Mouse (Mus musculus): Measurements from ENCODE around the gene Necab2. TPM values are rescaled to one million over a fixed set of nuclear protein-coding genes. Genes with fewer than 3 reads are reported as not detected.

Gene Necab2
- polyA plus RNA-seq, 1 experiment from 2014 or later, result 17.2 TPM

DNA sequence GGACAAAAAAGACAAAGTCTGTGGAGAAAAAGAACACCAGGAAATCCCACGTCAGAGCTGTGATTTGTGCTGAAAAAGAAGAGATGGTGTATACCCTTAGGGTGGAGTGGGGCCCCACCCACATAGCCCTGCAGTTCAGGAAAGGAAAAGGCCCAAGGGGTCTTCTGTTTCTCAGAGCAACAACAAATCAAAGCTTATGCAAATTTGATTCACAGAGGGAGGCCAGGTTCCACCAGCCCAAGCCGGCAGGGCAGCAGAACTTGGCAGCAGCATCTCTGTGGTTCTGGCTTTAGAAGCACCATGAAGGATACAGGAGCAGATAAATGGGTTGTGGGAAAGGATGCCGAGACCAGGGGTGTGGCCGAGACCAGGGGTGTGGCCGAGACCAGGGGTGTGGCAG, 32.2 kb downstream of the Necab2 start:
- Histone ChIP-seq H3K4me1 (replicated peaks; ENCODE audit: control insufficient read depth, insufficient read depth, low read length) (0 out of 2 replicates have a peak, but pooled peaks cover 2% of the 10 kb centered on the region), H3K27ac (ENCODE audit: low read depth, low read length) (no peak overlapping the region)

DNA sequence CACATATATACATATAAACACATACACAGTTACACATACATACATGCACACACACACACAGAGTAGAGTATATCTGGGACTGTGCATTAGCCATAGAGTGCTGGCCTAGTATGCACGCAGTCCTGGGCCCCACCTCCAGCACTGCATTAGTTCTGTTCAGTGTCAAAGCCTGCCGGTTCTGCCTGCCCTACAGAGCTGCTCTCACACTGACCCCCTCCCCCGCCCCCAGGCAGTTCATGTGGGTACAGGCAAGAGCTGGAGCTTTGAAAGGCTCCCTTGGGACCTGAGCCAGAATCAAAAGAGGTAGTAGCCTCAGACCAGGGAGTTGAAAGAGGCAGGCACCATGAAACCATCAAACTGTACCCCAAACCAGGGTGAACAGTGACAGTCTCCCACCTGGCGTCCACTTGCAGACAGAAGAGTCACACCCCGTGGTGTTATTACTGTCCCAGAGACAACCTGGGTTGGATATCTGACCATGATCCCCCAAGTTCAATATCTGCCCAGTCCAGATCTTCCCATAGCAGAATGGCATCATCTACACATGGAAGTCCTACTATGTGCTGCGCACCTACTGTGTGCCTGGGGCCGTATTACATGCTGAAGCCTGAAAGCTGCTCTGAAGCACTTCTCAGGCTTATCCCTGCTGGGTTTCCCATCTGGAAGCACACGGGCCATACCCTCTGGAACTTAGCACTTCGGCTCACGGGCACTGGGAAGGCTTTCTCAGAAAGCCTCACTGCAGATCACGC, 37.8 kb downstream of the Necab2 start:
- H3K27ac ChIP-seq (ENCODE audit: low read depth, low read length), result no peak overlapping the region
- no peaks in the 10 kb centered on the region for H3K36me3 ChIP-seq (ENCODE audit: control insufficient read depth, insufficient read depth, low read length)
- DNase-seq (ENCODE audit: low spot score) (no peak), ATAC-seq (ENCODE audit: low FRiP score) (no peak)
- H3K27me3 ChIP-seq (ENCODE audit: control insufficient read depth, insufficient read depth, low read length), result no peaks in the 10 kb centered on the region
- 82% methylated on average over 11 of the region's 11 CpGs for WGBS
- no peak overlapping the region for H3K4me3 ChIP-seq (ENCODE audit: low read depth, low read length)
- no peaks in the 10 kb centered on the region for H3K4me1 ChIP-seq (replicated peaks; ENCODE audit: control insufficient read depth, insufficient read depth, low read length)
- H3K9ac ChIP-seq (ENCODE audit: low read depth, low read length), result no peak overlapping the region
- no peaks in the 10 kb centered on the region for H3K9me3 ChIP-seq (ENCODE audit: control insufficient read depth, low read length)
- no peak overlapping the region for H3K4me2 ChIP-seq (replicated peaks; ENCODE audit: low read depth, low read length)

More for the DNA sequence above, 32.2 kb downstream of the Necab2 start:
- Histone ChIP-seq H3K4me3 (ENCODE audit: low read depth, low read length) (no peak overlapping the region), H3K9ac (ENCODE audit: low read depth, low read length) (no peak overlapping the region), H3K36me3 (ENCODE audit: control insufficient read depth, insufficient read depth, low read length) (no peaks in the 10 kb centered on the region), H3K9me3 (ENCODE audit: control insufficient read depth, low read length) (no peaks in the 10 kb centered on the region), H3K27me3 (ENCODE audit: control insufficient read depth, insufficient read depth, low read length) (no peaks in the 10 kb centered on the region), H3K4me2 (replicated peaks; ENCODE audit: low read depth, low read length) (no peak overlapping the region)
- 29% methylated on average over 5 of the region's 5 CpGs for WGBS
- DNase-seq (ENCODE audit: low spot score) (no peak), ATAC-seq (ENCODE audit: low FRiP score) (no peak)

DNA sequence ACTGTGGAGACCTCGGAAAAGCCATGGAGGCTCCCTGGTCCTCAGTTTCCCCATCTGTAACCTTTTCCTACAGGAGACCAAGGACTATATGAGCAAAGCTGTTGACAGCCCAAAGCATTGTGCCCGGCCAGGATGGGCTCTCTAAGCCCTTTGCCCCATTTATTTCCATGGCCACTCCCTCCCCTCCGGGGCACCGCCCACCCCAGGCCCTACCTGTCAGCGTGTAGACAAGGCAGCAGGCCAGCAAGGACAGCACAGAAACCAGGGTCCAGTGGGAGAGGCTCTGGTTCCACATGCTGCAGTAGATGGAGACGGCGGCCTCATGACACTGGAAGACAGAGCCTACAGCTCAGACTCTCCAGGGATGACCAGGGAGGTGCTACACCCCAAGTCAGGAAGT, 40.6 kb downstream of the Necab2 start:
- H3K9me3 ChIP-seq (ENCODE audit: control insufficient read depth, low read length), result no peaks in the 10 kb centered on the region
- no peaks in the 10 kb centered on the region for H3K27me3 ChIP-seq (ENCODE audit: control insufficient read depth, insufficient read depth, low read length)
- no peak overlapping the region for H3K4me3 ChIP-seq (ENCODE audit: low read depth, low read length)
- DNase-seq (ENCODE audit: low spot score) (no peak), ATAC-seq (ENCODE audit: low FRiP score) (no peak)
- H3K4me2 ChIP-seq (replicated peaks; ENCODE audit: low read depth, low read length), result no peak overlapping the region
- no peak overlapping the region for H3K27ac ChIP-seq (ENCODE audit: low read depth, low read length)
- no peak overlapping the region for H3K9ac ChIP-seq (ENCODE audit: low read depth, low read length)
- H3K36me3 ChIP-seq (ENCODE audit: control insufficient read depth, insufficient read depth, low read length), result no peaks in the 10 kb centered on the region
- H3K4me1 ChIP-seq (replicated peaks; ENCODE audit: control insufficient read depth, insufficient read depth, low read length), result no peaks in the 10 kb centered on the region; the same call in 1 of the 2 replicates
- 80% methylated on average over 7 of the region's 7 CpGs for WGBS

DNA sequence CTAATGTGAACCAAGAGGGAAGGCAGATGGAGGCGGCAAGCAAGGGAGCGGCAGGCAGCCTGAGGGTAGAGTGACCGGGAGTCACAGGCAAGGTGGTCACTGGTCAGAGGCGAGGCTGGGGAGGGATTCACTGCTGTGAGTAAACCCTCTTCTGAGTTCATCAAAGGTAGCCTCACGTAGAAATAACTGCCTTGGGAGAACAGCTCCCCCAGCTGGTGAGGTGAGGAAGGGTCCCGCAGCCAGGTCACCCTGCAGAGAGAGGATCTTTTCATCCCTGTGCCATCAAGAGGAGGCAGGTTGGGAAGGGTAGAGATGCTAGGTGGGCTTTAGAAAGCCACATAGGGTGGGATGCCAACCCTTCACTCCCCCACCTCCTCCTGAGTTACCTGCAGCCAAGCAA, 50.3 kb downstream of the Necab2 start:
- ATAC-seq (ENCODE audit: low FRiP score) (no peak), DNase-seq (ENCODE audit: low spot score) (peak; percentile 41)
- no peak overlapping the region for H3K4me3 ChIP-seq (ENCODE audit: low read depth, low read length)
- no peaks in the 10 kb centered on the region; the same call in 1 of the 2 replicates for H3K27me3 ChIP-seq (ENCODE audit: control insufficient read depth, insufficient read depth, low read length)
- 22% methylated on average over 6 of the region's 6 CpGs for WGBS
- no peak overlapping the region for H3K4me2 ChIP-seq (replicated peaks; ENCODE audit: low read depth, low read length)
- no peak overlapping the region for H3K27ac ChIP-seq (ENCODE audit: low read depth, low read length)
- no peaks in the 10 kb centered on the region; the same call in 1 of the 2 replicates for H3K4me1 ChIP-seq (replicated peaks; ENCODE audit: control insufficient read depth, insufficient read depth, low read length)
- no peaks in the 10 kb centered on the region for H3K9me3 ChIP-seq (ENCODE audit: control insufficient read depth, low read length)
- H3K9ac ChIP-seq (ENCODE audit: low read depth, low read length), result no peak overlapping the region
- H3K36me3 ChIP-seq (ENCODE audit: control insufficient read depth, insufficient read depth, low read length), result no peaks in the 10 kb centered on the region

DNA sequence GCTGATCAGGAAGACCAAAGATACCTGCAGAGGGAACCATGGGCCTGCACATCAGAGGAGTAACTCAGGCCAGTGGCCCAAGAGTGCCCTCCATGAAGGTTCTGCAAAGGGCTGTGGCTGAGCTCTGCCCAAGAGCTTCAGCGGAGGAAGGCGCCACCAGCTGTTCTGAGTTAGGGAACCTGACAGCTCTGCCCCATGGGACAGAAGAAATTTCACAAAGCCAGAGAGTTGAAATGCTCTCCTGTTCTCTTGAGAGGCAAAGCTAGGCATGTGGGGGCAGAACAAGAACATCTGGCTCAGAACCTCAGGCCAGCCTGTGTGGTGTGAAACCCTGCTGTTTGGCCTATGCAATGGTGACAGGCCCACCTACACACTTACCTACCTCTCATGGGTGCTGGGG, 53.3 kb downstream of the Necab2 start:
- no peak overlapping the region for H3K9ac ChIP-seq (ENCODE audit: low read depth, low read length)
- DNase-seq (ENCODE audit: low spot score) (no peak), ATAC-seq (ENCODE audit: low FRiP score) (no peak)
- no peaks in the 10 kb centered on the region for H3K27me3 ChIP-seq (ENCODE audit: control insufficient read depth, insufficient read depth, low read length)
- WGBS, result 71% methylated on average over 2 of the region's 2 CpGs
- H3K4me1 ChIP-seq (replicated peaks; ENCODE audit: control insufficient read depth, insufficient read depth, low read length), result no peaks in the 10 kb centered on the region
- no peak overlapping the region for H3K4me3 ChIP-seq (ENCODE audit: low read depth, low read length)
- H3K9me3 ChIP-seq (ENCODE audit: control insufficient read depth, low read length), result no peaks in the 10 kb centered on the region
- H3K36me3 ChIP-seq (ENCODE audit: control insufficient read depth, insufficient read depth, low read length), result no peaks in the 10 kb centered on the region
- no peak overlapping the region for H3K4me2 ChIP-seq (replicated peaks; ENCODE audit: low read depth, low read length)
- no peak overlapping the region for H3K27ac ChIP-seq (ENCODE audit: low read depth, low read length)

DNA sequence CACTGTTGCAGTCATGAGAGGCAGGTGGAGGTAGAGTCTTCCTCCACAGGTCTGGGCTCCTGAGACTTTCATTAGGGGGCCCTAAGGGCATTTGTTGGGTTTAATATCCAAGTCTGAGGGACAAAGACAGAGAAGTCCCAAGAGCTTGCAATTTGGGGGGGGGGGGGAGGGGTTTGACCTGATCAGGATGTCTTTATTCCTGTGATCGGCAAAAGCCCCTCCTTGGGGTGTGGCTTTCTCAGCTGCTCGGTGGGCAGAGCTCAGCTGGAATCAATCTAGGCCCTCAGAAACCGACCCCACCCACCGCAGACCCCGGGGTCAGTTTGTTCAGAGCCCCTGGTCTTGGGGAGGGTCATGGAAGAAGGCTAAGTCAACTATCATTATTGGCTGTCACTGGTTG, 55.1 kb downstream of the Necab2 start, which contains the start of gene Slc38a8:
Slc38a8 (minus strand) TSS at position 101 of the 400 bp plus-strand sequence.
- Histone ChIP-seq H3K4me1 (replicated peaks; ENCODE audit: control insufficient read depth, insufficient read depth, low read length) (no peaks in the 10 kb centered on the region), H3K27me3 (ENCODE audit: control insufficient read depth, insufficient read depth, low read length) (no peaks in the 10 kb centered on the region), H3K4me3 (ENCODE audit: low read depth, low read length) (no peak within 1 kb of the TSS), H3K4me2 (replicated peaks; ENCODE audit: low read depth, low read length) (no peak within 1 kb of the TSS), H3K9ac (ENCODE audit: low read depth, low read length) (no peak within 1 kb of the TSS), H3K36me3 (ENCODE audit: control insufficient read depth, insufficient read depth, low read length) (no peaks in the 10 kb centered on the region), H3K27ac (ENCODE audit: low read depth, low read length) (no peak within 1 kb of the TSS), H3K9me3 (ENCODE audit: control insufficient read depth, low read length) (no peaks in the 10 kb centered on the region)
- ATAC-seq (ENCODE audit: low FRiP score) (no peak), DNase-seq (ENCODE audit: low spot score) (no peak)
- 44% methylated on average over 5 of the region's 5 CpGs for WGBS

DNA sequence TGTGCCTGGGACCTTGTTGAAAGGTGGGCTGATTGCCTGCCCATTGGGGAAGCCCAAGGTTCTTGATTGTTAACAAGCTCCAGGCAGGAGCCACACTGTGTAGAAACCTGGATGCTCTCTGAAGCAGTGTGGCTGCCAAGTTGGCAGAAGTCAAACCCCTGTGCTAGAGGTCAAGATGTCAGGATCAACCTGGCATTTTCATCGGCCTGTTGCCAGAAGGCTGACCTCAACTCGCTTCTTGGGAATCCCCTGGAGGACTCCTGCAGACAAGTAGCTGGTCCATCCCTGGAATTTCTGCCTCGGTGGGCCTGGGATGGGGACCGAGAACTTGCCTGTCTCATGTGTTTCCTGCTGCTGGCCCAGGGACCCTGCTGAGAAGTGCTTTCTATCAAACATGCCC, 55.6 kb downstream of the Necab2 start:
- Histone ChIP-seq H3K27ac (ENCODE audit: low read depth, low read length) (no peak overlapping the region), H3K4me3 (ENCODE audit: low read depth, low read length) (no peak overlapping the region), H3K4me2 (replicated peaks; ENCODE audit: low read depth, low read length) (no peak overlapping the region), H3K9me3 (ENCODE audit: control insufficient read depth, low read length) (no peaks in the 10 kb centered on the region), H3K27me3 (ENCODE audit: control insufficient read depth, insufficient read depth, low read length) (no peaks in the 10 kb centered on the region), H3K4me1 (replicated peaks; ENCODE audit: control insufficient read depth, insufficient read depth, low read length) (no peaks in the 10 kb centered on the region), H3K36me3 (ENCODE audit: control insufficient read depth, insufficient read depth, low read length) (no peaks in the 10 kb centered on the region), H3K9ac (ENCODE audit: low read depth, low read length) (no peak overlapping the region)
- WGBS, result 52% methylated on average over 4 of the region's 4 CpGs
- ATAC-seq (ENCODE audit: low FRiP score) (no peak), DNase-seq (ENCODE audit: low spot score) (no peak)

DNA sequence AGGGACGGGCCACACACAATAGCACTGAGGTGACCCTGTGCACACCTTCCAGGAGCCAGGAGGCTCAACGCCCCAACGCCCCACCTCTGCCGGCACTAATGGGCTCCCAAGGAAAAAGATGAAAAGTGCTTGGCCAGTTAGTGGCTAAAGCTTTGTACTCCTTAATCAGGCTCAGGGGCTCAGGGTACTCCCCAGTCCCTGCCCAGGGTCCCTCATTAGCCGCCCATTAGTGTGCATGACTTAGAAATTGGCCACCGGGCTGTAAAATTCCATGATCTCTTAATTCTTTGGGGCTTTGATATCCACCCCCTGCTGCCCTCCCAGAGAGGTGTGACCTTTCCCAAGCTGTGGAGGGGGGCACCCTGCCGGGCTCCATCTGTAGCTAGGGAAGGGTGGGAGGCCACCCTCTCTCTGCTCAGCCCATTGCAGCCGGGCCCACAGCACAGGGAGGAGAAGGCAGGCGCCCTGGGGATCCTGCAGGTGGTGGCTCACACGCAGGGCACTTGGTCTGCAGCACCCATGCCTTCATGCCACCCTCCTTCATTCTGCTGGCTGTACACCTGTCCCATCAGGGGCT, 56.8 kb downstream of the Necab2 start:
- no peaks in the 10 kb centered on the region for H3K27me3 ChIP-seq (ENCODE audit: control insufficient read depth, insufficient read depth, low read length)
- H3K27ac ChIP-seq (ENCODE audit: low read depth, low read length), result no peak overlapping the region
- no peak overlapping the region for H3K4me3 ChIP-seq (ENCODE audit: low read depth, low read length)
- no peak overlapping the region for H3K9ac ChIP-seq (ENCODE audit: low read depth, low read length)
- WGBS, result 40% methylated on average over 10 of the region's 10 CpGs
- H3K9me3 ChIP-seq (ENCODE audit: control insufficient read depth, low read length), result no peaks in the 10 kb centered on the region
- H3K4me2 ChIP-seq (replicated peaks; ENCODE audit: low read depth, low read length), result no peak overlapping the region
- no peak for ATAC-seq (ENCODE audit: low FRiP score)
- no peaks in the 10 kb centered on the region for H3K4me1 ChIP-seq (replicated peaks; ENCODE audit: control insufficient read depth, insufficient read depth, low read length)
- no peak for DNase-seq (ENCODE audit: low spot score)
- H3K36me3 ChIP-seq (ENCODE audit: control insufficient read depth, insufficient read depth, low read length), result 0 out of 2 replicates have a peak, but pooled peaks cover 2% of the 10 kb centered on the region

DNA sequence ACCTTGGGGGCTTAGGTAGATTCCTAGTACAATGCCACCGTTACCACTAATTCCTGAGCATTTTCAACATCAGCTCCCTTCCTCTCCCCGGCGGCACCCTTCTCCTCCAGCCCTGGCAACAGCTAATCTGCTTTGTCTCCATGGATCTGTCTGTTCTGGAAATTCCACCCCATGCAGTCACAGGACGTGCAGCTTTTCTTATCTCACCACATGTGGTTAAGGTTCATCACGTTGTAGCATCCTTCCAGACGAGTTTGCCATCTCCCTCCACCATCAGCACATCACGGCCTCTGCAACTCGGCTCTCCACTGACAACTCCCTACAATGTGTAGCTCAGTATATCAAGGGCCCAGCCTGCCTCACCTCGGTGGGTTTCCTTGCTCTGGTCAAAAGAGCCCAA, 59.0 kb downstream of the Necab2 start:
- Histone ChIP-seq H3K4me3 (ENCODE audit: low read depth, low read length) (no peak overlapping the region), H3K4me1 (replicated peaks; ENCODE audit: control insufficient read depth, insufficient read depth, low read length) (no peaks in the 10 kb centered on the region), H3K27ac (ENCODE audit: low read depth, low read length) (no peak overlapping the region), H3K36me3 (ENCODE audit: control insufficient read depth, insufficient read depth, low read length) (peaks cover 13% of the 10 kb centered on the region; the same call in 1 of the 2 replicates), H3K4me2 (replicated peaks; ENCODE audit: low read depth, low read length) (no peak overlapping the region), H3K9me3 (ENCODE audit: control insufficient read depth, low read length) (no peaks in the 10 kb centered on the region), H3K9ac (ENCODE audit: low read depth, low read length) (no peak overlapping the region), H3K27me3 (ENCODE audit: control insufficient read depth, insufficient read depth, low read length) (no peaks in the 10 kb centered on the region)
- ATAC-seq (ENCODE audit: low FRiP score) (no peak), DNase-seq (ENCODE audit: low spot score) (no peak)
- WGBS, result 59% methylated on average over 9 of the region's 9 CpGs
